Mouse (Mus musculus) frontal cortex, postnatal 10 days (tissue): ENCODE results near the gene Map7d2.

Source experiments
- DNase-seq, 2 experiments: peaks; one replicate each; pipeline ENCODE4 v3.0.0; 2022; ENCODE audit warnings: low spot score in 2 of 2, mixed read lengths in 1 of 2

Gene Map7d2

DNA sequence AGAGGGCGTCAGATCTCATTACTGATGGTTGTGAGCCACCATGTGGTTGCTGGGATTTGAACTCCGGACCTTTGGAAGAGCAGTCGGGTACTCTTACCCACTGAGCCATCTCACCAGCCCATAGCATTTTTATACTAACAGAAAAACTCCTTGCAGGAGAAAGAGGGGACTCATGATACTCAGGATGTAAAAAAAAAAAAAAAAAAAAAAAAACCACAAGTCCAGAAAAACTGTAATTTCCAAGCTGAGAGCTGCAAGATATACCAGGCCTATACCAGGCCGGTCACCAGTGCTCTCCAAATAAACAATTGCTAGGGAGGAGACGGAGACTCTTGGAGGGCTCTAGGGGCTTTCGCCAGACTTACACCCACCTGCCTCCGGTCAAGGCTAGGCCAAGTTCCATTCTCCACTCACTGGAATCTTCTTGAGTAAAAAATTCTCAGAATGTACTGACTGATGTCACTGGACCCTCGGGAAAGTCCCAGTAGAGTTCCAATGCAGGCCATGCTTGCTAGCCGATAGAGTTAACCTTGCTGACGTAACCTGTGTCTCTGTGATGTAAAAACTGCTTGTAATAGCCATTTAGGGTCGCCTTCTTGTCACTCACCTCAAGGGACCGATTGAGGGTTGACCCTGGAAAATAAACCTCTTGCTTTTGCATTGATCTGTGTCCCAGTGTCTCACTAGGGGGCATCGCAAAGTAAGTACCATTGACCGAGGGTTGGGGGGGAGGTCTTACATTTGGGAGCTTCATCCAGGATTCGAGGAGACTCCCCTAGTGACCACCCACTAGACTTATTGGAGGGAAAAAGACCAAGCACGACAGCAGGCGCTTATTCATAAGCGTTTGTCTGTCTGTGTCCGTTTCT lies 95.7 kb downstream of the Map7d2 start:
- DNase-seq = no peak

DNA sequence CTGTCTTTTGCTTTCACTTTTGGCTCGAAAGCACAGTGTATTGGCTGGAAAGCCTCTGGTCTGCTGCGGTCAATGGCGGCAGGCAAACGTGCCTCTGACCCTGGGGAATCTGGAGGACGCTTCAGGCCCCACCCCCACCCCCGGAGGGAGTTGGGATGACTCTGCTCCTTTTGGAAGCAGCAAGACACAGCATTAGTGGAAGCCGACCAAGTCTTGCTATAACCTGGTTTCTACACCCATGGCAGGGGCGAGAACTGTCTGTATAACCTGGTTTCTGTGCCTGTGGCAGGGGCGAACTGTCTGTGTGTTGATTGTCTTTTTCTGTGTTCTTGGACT lies 96.3 kb downstream of the Map7d2 start:
- no peak for DNase-seq

DNA sequence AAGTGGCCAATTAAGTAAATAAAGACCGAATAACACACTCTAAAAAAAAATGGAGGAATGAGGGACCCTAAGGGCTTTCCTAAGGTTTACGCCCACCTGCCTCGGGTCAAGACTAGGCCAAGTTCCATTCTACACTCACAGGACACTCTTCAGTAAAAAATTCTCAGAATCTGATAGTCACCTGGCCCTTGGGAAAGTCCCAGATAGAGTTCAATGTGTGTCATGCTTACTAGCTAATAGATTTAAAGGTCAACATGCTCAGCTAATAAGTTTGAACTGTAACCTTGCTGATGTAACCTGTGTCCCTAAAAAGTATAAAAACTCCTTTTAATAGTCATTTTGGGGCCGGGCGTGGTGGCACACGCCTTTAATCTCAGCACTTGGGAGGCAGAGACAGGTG lies 101.2 kb downstream of the Map7d2 start:
- no peak for DNase-seq

DNA sequence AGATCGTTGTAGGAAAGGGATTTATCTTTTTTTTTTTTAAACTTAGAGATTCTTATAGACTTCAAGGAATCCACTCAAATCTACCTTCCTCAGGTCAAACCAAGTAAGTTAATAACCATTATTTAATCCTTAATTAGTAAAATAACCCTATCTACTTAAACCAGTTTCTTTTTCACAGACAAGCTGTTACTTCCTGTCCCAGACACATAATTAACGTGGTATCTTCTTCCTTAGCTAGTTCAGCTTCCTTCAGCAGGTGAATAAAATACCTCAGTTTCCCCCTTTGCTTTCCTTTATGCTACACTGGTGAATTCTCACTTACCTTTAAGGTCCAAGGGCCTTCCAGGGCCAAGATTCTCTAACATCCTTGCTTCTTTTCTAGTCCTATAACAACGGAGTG lies 107.4 kb downstream of the Map7d2 start:
- DNase-seq = no peak

DNA sequence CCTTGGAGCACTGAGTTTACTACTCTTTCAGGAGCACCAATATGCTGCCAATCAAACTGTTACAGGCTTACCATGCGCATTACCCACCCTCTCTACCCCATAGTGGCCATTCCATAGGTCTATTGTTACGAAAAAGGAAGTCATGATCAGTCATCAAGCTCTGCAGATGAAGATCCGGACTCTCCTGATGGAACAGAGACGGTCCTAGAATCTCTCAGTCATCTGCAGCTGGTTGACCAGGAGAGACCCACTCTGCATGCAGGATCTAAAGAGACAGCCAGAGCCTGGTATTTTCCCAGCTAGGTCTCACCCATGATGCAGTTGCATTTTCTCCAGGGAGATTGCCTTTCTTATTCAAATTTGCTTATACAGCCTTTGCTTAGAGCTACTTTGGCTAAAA lies 108.3 kb downstream of the Map7d2 start:
- no peak for DNase-seq

DNA sequence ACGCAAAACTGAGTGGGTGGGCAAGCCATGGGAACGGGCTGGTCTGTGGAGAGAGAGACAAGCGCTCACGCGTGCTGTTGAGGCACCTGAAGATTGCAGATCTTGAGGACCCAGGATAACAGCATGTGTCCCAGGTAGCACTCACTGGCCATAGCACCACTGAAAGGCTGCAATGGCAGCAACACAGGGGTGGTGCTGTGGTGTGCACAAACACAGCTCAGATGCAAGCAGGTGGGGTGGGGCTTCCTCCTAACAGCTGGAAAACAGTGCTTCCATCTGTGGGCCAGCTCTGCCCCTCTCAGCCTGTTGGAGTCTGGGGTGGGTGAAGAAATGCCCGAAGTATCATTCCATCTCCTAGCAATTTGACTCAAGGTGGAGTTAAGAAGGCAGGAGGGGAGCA lies 112.0 kb downstream of the Map7d2 start, which contains the start of gene Bclaf3:
TSS of gene Bclaf3 (plus strand) at position 301 of the 400 bp plus-strand sequence.
- no peak for DNase-seq

DNA sequence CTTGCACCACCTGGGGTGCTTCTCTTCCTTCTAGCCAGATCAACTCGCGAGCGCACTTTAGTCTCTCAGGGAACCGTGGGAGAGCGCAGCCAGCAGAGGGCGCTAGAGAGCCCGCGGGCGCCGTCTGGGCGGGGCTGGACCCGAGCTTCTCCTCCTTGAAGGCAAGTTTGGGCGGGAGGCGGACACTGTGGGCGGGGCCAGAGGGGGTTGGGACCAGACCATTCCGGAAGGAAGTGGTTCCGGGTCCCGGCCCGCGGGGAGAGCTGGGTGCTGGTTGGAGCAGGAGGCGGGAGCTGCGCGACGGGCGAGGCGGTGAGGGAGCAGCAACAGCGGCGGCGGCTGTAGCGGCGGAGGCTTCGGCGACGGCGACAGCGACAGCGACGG lies 118.0 kb downstream of the Map7d2 start:
- DNase-seq = peak; percentile 92 to 94

DNA sequence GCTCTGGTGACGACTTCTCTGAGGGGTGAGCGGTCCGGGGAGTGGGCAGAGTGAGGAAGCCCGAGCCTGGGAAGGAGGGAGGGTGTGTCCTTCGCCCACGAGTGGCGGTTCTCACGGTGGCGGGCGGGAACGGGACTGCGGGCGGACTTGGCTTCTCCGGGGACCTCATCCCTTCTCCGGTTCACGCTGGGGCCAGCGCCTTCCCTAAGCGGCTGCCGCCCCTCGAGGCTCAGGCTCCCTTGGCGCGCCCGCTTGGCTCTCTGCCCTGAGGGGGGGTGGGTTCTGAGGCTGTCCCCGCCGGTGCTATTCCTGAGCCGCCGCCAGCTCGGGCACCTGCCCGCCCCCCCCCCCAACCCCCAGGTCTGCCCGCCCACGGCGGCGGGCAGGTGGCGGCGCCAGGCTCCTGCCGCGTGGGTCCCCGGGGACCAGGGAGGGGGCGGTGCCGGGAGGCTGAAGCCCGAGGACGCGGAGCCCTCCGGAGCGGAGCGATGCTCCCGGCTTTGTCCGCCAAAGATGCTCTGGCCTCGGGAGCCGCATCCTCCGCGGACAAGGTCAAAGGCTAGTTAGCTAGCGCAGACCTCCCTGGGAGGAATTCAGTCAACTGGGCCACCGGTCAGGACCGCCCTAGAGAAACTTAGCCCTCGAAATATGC lies 118.6 kb downstream of the Map7d2 start:
- no peak for DNase-seq

DNA sequence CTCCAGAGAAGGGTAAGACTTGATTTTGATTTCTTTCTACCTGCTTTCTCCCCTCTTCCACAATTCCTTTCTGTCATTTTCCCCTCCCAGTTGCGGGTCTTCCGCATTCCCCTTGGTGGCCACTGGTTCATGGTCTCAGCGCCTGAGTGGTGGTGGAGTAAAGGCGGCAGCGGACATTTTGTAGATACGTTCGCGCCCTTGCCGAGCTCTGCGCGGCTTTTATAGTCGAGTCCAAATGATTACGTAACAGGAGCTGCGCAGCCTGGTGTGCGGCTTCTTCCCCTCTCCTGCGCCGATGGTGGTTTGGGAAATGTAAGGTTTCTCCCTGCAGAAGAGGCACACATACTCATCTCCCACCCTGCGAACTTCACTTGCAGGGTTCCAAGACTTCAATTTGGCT lies 127.6 kb downstream of the Map7d2 start:
- DNase-seq = no peak

DNA sequence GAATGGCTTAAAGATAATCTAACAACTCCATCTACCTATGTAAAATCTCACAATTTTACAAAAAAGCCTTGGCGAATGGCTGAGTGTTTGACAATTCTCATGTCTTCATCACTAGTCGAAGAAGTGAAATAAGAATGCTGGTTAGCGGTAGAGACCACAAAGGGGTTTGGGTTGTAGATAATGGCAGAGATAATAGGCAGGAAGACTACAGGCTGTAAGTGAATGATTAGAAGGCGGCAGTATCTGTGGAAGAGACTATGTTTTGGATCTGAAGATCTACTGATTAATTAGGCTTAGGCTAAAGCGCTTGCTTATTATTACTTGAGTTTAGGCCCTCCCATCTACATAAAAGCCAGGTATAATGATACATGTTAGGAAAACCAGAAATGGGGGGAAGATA lies 132.7 kb downstream of the Map7d2 start:
- DNase-seq = no peak
